Mouse (Mus musculus): ENCODE measurements around the gene Lipa.

Lipa gene

DNA sequence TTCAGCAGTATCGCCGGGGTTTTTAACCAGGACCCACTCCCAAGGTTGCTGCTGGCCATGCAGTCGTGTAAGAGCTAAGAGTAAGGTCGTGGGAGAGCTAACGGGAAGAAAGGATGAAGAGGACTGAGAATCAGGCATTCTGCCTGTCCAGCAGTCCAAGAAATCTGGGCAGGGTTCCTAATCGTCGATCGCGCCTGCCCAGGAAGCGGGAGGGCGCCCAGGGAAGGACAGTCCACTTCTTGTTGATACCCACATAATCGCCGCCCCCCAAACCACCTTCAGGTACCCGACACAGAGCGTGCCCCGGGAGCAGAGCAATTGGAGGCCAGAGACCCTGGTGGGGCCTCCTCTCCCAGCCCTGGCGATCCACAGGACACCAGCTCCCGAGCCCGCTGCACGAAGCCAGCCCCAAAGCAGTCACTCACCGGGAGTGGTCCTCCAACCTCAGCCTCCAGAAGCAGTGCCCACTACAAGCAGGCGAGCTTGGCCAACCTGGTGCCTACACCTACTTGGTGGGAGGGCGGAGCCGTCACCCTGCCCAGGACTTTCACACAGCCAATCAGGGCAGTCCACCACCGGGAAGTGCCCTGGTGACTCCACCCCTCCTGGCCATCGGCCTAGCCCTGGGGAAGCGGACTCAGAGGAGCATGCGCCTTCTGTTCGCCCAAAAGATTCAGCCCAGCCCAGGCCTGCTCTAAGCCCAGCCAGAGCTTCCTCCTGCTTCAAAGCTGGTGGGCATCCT, at the start of gene Lipa:
Gene Lipa (minus strand): TSS at position 534 of the 742 bp plus-strand sequence.
- DNase-seq, result peak; percentile 94 to 97

DNA sequence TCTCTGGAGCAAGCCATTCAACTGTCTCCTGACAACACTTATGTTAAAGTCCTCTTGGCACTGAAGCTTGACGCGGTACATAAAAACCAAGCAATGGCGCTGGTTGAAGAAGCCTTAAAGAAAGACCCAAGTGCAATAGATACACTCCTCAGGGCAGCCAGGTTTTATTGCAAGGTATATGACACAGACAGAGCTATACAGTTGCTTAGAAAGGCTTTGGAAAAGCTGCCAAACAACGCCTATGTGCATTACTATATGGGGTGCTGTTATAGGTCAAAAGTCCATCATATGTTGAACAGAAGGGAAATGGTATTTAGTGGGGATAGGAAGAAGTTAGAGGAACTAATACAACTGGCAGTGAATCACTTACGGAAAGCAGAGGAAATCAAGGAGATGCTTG, 46.4 kb upstream of the Lipa start:
- DNase-seq, result no peak

- no peak for DNase-seq
Observed at GRCm38 (mm10) chr19:34571080-34571479, 43.8 kb upstream of the Lipa start.

GRCm38 (mm10) chr19:34569896-34570476, 42.7 kb upstream of the Lipa start:
- DNase-seq, result no peak

DNA sequence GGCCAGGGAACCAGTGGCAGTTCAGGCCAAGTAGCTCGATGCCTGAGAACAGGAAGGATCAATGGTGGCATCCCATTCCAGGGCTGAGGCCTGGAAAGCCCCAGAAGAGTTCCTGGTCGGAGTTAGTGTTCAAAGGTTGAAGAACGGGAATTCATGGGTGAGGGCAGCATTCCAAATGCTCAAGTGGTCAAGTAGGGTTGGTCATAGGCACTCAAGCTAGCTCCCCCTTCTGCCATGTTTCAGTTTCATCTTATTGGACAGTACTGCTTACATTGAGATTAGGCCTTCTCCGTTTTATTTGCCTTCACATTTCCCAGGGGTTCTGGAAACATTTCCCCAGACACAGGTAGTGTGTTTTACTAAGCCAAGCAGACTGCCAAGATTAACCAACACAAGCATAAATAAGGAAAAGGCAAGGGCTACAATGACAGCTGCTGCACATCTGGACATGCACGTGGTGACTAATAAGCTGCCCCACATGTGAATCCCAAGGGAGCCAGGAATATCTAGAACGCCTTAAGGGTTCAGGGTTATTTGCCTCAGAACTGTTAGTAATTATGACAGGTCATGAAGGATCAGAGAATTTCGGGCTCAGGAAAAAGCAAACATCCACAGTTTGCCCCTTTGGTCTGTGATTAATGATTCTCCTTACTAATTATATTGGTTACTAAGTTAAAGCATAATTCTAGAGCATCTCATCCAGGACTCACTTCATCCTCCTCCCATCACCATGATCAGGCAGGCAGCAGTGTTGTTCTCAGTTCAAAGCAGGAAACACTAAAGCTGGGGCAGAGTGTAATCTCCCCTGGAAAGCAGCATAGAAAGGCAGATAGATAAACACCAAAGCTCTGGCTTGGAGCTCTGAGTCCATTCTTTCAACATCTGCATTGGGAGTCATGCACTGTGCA, 42.0 kb upstream of the Lipa start:
- no peak for DNase-seq

- no peak for DNase-seq
Observed at GRCm38 (mm10) chr19:34566178-34566784, 39.0 kb upstream of the Lipa start.

GRCm38 (mm10) chr19:34562556-34562955, 35.3 kb upstream of the Lipa start:
- DNase-seq, result no peak

DNA sequence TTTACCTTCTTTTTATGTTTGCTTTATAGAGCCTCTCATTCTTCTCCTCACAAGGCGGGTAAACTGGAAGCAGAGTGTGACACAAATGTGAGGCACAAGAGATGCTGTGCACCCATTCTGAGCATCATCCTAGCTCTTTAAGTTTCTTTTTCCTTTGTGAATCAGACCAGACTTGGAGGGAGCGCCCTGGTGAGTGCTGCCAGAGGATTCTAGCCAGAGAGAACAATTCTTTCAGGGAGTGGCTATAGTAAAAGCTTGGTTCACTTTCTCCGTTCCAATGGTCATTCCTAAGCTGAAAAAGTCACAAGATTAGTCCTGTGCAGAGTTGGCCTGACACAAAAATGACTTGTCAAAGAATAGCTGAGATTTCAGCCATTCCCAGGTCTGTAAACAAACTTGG, 29.3 kb upstream of the Lipa start:
- no peak for DNase-seq

GRCm38 (mm10) chr19:34554061-34554460, 26.8 kb upstream of the Lipa start:
- no peak for DNase-seq

DNA sequence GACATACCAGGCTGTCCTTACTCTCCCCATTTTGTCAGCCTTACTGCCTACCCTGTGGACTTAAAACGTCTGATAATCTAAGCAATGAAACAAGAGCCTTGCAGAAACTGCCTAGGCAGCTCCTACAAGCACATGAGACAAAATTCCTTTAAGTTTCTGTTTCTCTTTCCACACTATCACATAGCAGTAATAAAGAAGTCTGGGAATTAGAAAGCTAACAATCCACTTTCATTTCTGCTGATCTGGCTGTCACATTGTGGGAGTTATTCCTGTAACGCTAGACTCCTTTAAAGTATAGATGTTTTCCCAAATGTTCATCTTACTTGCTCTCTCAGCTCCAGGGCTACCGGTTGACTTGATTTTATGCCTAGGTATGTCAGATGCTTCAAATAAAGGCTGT, 26.2 kb upstream of the Lipa start:
- DNase-seq, result no peak

DNA sequence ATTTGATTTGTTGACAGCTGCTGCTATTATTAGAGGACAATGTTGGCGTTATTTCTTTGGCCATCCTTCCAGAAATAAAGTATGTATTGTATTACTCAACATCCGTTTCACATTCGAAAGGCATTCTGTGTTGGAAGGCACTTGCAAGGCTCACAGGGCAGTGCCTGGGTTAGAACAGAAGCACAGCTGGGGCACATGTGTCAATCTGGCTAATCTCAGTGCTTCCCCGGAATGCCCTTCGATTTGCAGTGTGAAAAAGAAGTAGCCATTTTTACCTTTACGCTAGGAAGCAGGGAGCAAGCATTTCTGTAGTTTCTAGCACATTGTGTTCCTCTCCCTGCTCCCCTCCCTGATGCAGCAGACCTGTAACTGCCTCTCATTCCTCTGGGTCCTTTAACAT, 25.7 kb upstream of the Lipa start:
- no peak for DNase-seq

GRCm38 (mm10) chr19:34551981-34552380, 24.7 kb upstream of the Lipa start:
- no peak for DNase-seq

GRCm38 (mm10) chr19:34550534-34551223, 23.4 kb upstream of the Lipa start, which contains the start of gene Ifit2:
TSS of gene Ifit2 (plus strand) at chr19:34550694.
- peak; percentile 44 to 47 for DNase-seq

GRCm38 (mm10) chr19:34550205-34550533, 22.9 kb upstream of the Lipa start:
- no peak for DNase-seq

DNA sequence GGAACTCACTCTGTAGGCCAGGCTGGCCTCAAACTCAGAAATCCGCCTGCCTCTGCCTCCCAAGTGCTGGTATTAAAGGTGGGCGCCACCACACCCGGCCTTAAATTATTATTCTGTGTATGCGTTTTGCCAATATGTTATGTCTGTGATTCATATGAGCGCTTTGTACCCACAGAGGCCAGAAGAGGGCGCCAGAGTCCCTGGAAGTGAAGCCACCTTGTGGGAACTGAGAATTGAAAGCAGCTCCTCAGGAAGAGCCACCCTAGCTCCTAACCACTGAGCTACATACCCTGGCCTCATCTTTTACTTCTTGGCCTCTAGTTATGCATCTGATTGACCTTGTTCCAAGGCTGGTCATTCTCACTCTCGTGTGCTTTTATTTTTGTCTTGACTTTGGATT, 20.7 kb upstream of the Lipa start:
- peak; percentile 51 to 57 for DNase-seq

DNA sequence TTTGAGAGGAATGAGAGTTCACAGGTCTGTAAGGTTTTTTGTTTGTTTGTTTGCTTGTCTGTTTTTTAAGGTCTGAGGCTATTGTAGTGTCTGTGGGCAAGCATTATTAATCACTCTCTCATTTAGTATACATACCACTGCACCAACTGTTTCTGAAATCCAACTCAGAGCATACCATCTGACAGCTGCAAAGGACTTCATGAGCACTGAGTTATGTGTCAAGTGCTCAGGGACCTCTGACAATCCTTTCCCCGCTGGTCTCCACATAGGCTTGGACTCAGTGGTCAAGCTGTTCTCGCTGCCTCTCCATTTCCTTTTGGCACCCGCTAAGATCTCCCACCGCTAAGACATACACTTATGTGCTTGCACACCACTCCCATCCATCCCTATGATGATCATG, 18.9 kb upstream of the Lipa start:
- no peak for DNase-seq

- DNase-seq, result no peak
Observed at GRCm38 (mm10) chr19:34539422-34539821, 12.1 kb upstream of the Lipa start.

GRCm38 (mm10) chr19:34532061-34532751, 4.9 kb upstream of the Lipa start:
- no peak for DNase-seq

DNA sequence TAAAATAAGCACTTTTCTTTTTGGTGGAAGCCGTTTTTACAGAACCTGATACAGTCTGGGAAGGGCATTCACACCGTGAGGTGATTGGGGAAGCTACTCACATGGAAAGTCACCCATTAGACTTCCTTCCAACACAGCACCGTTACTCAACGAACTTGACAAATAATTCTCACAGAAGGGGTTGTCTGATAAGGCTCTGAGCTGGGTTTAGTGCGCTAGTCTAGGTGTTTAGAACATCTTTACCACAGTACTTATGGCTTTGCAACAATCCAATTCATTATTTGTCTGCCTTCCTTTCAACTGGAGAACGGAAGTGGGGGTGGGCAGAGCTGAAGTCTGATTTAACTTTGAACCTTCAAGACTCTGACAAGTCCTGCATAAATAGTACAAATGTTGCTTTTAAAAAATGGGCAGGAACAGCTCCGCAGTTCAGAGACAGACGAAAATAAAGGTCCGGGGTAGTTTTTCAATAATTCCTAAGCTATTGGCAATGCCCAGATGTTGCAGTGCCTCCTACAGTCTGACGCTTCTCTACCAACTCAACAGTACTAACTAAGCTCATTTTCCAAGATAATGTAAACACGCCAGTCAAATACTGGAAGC, 852 bp downstream of the Lipa start:
- DNase-seq, result peak in 1 of 2 experiments; percentile 10

GRCm38 (mm10) chr19:34524646-34525045, 2.6 kb downstream of the Lipa start:
- no peak for DNase-seq

GRCm38 (mm10) chr19:34523106-34523725, 4.1 kb downstream of the Lipa start:
- DNase-seq, result no peak
